Mouse (Mus musculus) thymus, adult 2 months (tissue): ENCODE measurements around the gene Zfp326. TPM values are rescaled to one million over a fixed set of nuclear protein-coding genes. Genes with fewer than 3 reads are reported as not detected.
A peak's percentile ranks its signal among the peaks of the same experiment; 100 is the strongest.

Source experiments
- DNase-seq: peaks from one replicate; pipeline ENCODE4 v3.0.0; 2021
- H3K27ac ChIP-seq: fragments of 200-500 bp; 2 replicates; pipeline ENCODE4 v1.5.1; 2012; ENCODE audit warnings: low read length, control low read depth; ENCODE audit not compliant: control insufficient read depth, insufficient read depth
- H3K27me3 ChIP-seq: fragments of 200-500 bp; 2 replicates; pipeline ENCODE4 v1.6.1; 2012; ENCODE audit warnings: mild to moderate bottlenecking, low read length, moderate library complexity, mixed read lengths; ENCODE audit not compliant: control insufficient read depth, insufficient read depth
- H3K36me3 ChIP-seq: fragments of 200-500 bp; 2 replicates; pipeline ENCODE4 v1.6.1; 2012; ENCODE audit warnings: mild to moderate bottlenecking, low read length, moderate library complexity; ENCODE audit not compliant: control insufficient read depth, insufficient read depth
- H3K4me1 ChIP-seq: fragments of 200-500 bp; replicated peaks from 2 replicates; pipeline ENCODE4 v1.6.1; 2012; ENCODE audit warnings: low read length; ENCODE audit not compliant: control insufficient read depth, insufficient read depth
- H3K4me3 ChIP-seq: fragments of 200-500 bp; 2 replicates; pipeline ENCODE4 v1.5.1; 2012; ENCODE audit warnings: mild to moderate bottlenecking, low read length, control low read depth, moderate library complexity; ENCODE audit not compliant: control insufficient read depth, insufficient read depth
- CTCF ChIP-seq: fragments of 200-500 bp; IDR thresholded peaks from 2 replicates; pipeline ENCODE4 v1.5.1; 2012; ENCODE audit warnings: mild to moderate bottlenecking, control low read depth, low read length, moderate library complexity, borderline replicate concordance; ENCODE audit not compliant: control insufficient read depth, poor library complexity, insufficient read depth; ENCODE audit errors: extremely low read depth
- POLR2A ChIP-seq: fragments of 200-500 bp; IDR thresholded peaks from 2 replicates; pipeline ENCODE4 v1.6.1; 2012; ENCODE audit warnings: mild to moderate bottlenecking, low read length, control low read depth, moderate library complexity; ENCODE audit not compliant: control insufficient read depth, poor library complexity, insufficient read depth; ENCODE audit errors: extremely low read depth
- WGBS: fragments of 180-500 bp; shearing (Covaris S2); methylation state at CpG from one replicate; pipeline ENCODE4 v1.1.7; 2018; 5-methylcytosine and 5-hydroxymethylcytosine counted together
- polyA plus RNA-seq: library from polyadenylated mRNA; depleted of rRNA; stranded (reverse); fragments of >200 nt; gene quantifications from 2 replicates; pipeline ENCODE4 v1.2.3, GENCODE M21; 2012

Zfp326 gene
- polyA plus RNA-seq, 1 experiment = 11.3 TPM

GRCm38 (mm10) chr5:105872176-105872575 lies 4.2 kb upstream of the Zfp326 start:
- no peak for DNase-seq
- 81% methylated on average over 8 of the region's 8 CpGs for WGBS
- no peak for TF ChIP-seq CTCF
- TF ChIP-seq POLR2A = no peak
- Histone ChIP-seq H3K4me3 (no peak overlapping the region), H3K36me3 (no peaks in the 10 kb centered on the region), H3K4me1 (peaks cover 8% of the 10 kb centered on the region), H3K27ac (no peak overlapping the region), H3K27me3 (no peaks in the 10 kb centered on the region)

GRCm38 (mm10) chr5:105872916-105873315 lies 3.4 kb upstream of the Zfp326 start:
- Histone ChIP-seq H3K36me3 (no peaks in the 10 kb centered on the region), H3K4me1 (peaks cover 8% of the 10 kb centered on the region), H3K27ac (no peak overlapping the region), H3K27me3 (no peaks in the 10 kb centered on the region), H3K4me3 (no peak overlapping the region)
- TF ChIP-seq CTCF = no peak
- WGBS = 51% methylated on average over 7 of the region's 7 CpGs
- no peak for DNase-seq

GRCm38 (mm10) chr5:105873774-105874173 lies 2.6 kb upstream of the Zfp326 start:
- Histone ChIP-seq H3K27ac (no peak overlapping the region), H3K27me3 (no peaks in the 10 kb centered on the region), H3K4me1 (peaks cover 8% of the 10 kb centered on the region), H3K4me3 (no peak overlapping the region), H3K36me3 (no peaks in the 10 kb centered on the region)
- WGBS = 80% methylated on average over 3 of the region's 3 CpGs
- TF ChIP-seq CTCF = no peak
- no peak for TF ChIP-seq POLR2A
- DNase-seq = no peak

- Histone ChIP-seq H3K4me1 (peaks cover 8% of the 10 kb centered on the region), H3K36me3 (no peaks in the 10 kb centered on the region), H3K27ac (no peak overlapping the region), H3K4me3 (no peak overlapping the region), H3K27me3 (no peaks in the 10 kb centered on the region)
- WGBS = 96% methylated on average over 11 of the region's 11 CpGs
- TF ChIP-seq CTCF (no peak), POLR2A (no peak)
- DNase-seq = no peak
Observed at GRCm38 (mm10) chr5:105874476-105874875, 1.9 kb upstream of the Zfp326 start.

- peaks cover 3% of the 10 kb centered on the region; the same call in 1 of the 2 replicates for H3K36me3 ChIP-seq
- no peaks in the 10 kb centered on the region for H3K27me3 ChIP-seq
- peaks cover 8% of the 10 kb centered on the region for H3K4me1 ChIP-seq
- no peak overlapping the region for H3K27ac ChIP-seq
- DNase-seq = peak; percentile 42
- WGBS = under 1% methylated on average over 46 of the region's 46 CpGs
- peak overlapping the region; percentile 97 for H3K4me3 ChIP-seq
- TF ChIP-seq POLR2A (no peak), CTCF (peak; percentile 31; the same call in 1 of the 2 replicates)
Observed at GRCm38 (mm10) chr5:105876925-105877774, 785 bp downstream of the Zfp326 start.

GRCm38 (mm10) chr5:105887317-105887716 lies 11.0 kb downstream of the Zfp326 start:
- Histone ChIP-seq H3K27me3 (no peaks in the 10 kb centered on the region), H3K4me3 (no peak overlapping the region), H3K27ac (no peak overlapping the region), H3K4me1 (no peaks in the 10 kb centered on the region), H3K36me3 (peaks cover 19% of the 10 kb centered on the region)
- 91% methylated on average over 4 of the region's 4 CpGs for WGBS
- DNase-seq = no peak
- no peak for TF ChIP-seq POLR2A
